Mouse (Mus musculus): ENCODE results near the gene Tmem44. TPM values are rescaled to one million over a fixed set of nuclear protein-coding genes. Genes with fewer than 3 reads are reported as not detected.

Gene Tmem44
- polyA plus RNA-seq, 2 experiments = 16.9 to 39.4 TPM

GRCm38 (mm10) chr16:30525756-30526155 lies 24.9 kb downstream of the Tmem44 start:
- TF ChIP-seq POLR2A (IDR thresholded peaks at IDR 0.05; ENCODE audit: borderline replicate concordance, extremely low read depth, insufficient read depth, insufficient read length) = no peak
- no peak overlapping the region for H3K27ac ChIP-seq (replicated peaks; ENCODE audit: low read depth, low read length)
- no peak overlapping the region for H3K4me3 ChIP-seq (replicated peaks; ENCODE audit: low read length)
- no peaks in the 10 kb centered on the region for H3K9me3 ChIP-seq (ENCODE audit: control insufficient read depth, low read length)
- no peak overlapping the region for H3K4me2 ChIP-seq (replicated peaks; ENCODE audit: low read depth, low read length, severe bottlenecking)
- H3K9ac ChIP-seq (ENCODE audit: low read depth, low read length, severe bottlenecking) = no peak overlapping the region
- peaks cover 3% of the 10 kb centered on the region; the same call in 1 of the 2 replicates for H3K36me3 ChIP-seq (ENCODE audit: control insufficient read depth, insufficient read depth, low read length)
- no peak for ATAC-seq (ENCODE audit: low FRiP score, low read depth)
- H3K27me3 ChIP-seq (ENCODE audit: control insufficient read depth, insufficient read depth, low read length) = no peaks in the 10 kb centered on the region
- no peak for DNase-seq (ENCODE audit: low spot score)
- WGBS = 77% methylated on average over 14 of the region's 14 CpGs
- no peaks in the 10 kb centered on the region for H3K4me1 ChIP-seq (ENCODE audit: control insufficient read depth, insufficient read depth, low read length)

DNA sequence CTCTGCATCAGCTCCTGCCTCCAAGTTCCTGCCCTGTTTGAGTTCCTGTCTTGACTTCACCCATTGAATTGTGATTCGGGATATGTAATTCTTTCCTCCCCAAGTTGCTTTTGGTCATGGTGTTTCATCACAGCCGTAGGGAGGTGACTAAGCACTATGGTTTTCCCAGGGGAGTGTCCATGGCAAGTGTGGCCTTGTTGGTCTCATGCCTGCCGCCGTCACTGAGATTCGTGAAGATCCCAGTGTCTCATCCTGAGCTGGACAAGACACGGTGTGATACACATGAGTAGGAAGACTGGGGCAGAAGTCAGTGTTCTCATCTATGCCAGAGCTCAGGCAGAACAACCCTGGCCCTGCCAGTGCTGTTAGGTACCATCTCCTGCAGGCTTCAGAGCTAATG lies 26.2 kb downstream of the Tmem44 start:
- Histone ChIP-seq H3K27me3 (ENCODE audit: control insufficient read depth, insufficient read depth, low read length) (no peaks in the 10 kb centered on the region), H3K4me3 (replicated peaks; ENCODE audit: low read length) (no peak overlapping the region), H3K9me3 (ENCODE audit: control insufficient read depth, low read length) (no peaks in the 10 kb centered on the region), H3K4me2 (replicated peaks; ENCODE audit: low read depth, low read length, severe bottlenecking) (no peak overlapping the region), H3K27ac (replicated peaks; ENCODE audit: low read depth, low read length) (no peak overlapping the region), H3K4me1 (ENCODE audit: control insufficient read depth, insufficient read depth, low read length) (no peaks in the 10 kb centered on the region), H3K36me3 (ENCODE audit: control insufficient read depth, insufficient read depth, low read length) (peaks cover 3% of the 10 kb centered on the region; the same call in 1 of the 2 replicates), H3K9ac (ENCODE audit: low read depth, low read length, severe bottlenecking) (no peak overlapping the region)
- whole genome bisulfite sequencing = 95% methylated on average over 6 of the region's 6 CpGs
- DNase-seq (ENCODE audit: low spot score) (no peak), ATAC-seq (ENCODE audit: low FRiP score, low read depth) (no peak)
- TF ChIP-seq POLR2A (IDR thresholded peaks at IDR 0.05; ENCODE audit: borderline replicate concordance, extremely low read depth, insufficient read depth, insufficient read length) = no peak

GRCm38 (mm10) chr16:30522253-30522940 lies 28.2 kb downstream of the Tmem44 start:
- Histone ChIP-seq H3K4me2 (replicated peaks; ENCODE audit: low read depth, low read length, severe bottlenecking) (no peak overlapping the region), H3K36me3 (ENCODE audit: control insufficient read depth, insufficient read depth, low read length) (no peaks in the 10 kb centered on the region), H3K4me1 (ENCODE audit: control insufficient read depth, insufficient read depth, low read length) (peaks cover 4% of the 10 kb centered on the region; the same call in 1 of the 2 replicates), H3K9me3 (ENCODE audit: control insufficient read depth, low read length) (no peaks in the 10 kb centered on the region), H3K27me3 (ENCODE audit: control insufficient read depth, insufficient read depth, low read length) (no peaks in the 10 kb centered on the region), H3K27ac (replicated peaks; ENCODE audit: low read depth, low read length) (no peak overlapping the region), H3K9ac (ENCODE audit: low read depth, low read length, severe bottlenecking) (no peak overlapping the region), H3K4me3 (replicated peaks; ENCODE audit: low read length) (no peak overlapping the region)
- 66% methylated on average over 10 of the region's 10 CpGs for WGBS
- DNase-seq (ENCODE audit: low spot score) (no peak), ATAC-seq (ENCODE audit: low FRiP score, low read depth) (no peak)
- no peak for TF ChIP-seq POLR2A (IDR thresholded peaks at IDR 0.05; ENCODE audit: borderline replicate concordance, extremely low read depth, insufficient read depth, insufficient read length)

DNA sequence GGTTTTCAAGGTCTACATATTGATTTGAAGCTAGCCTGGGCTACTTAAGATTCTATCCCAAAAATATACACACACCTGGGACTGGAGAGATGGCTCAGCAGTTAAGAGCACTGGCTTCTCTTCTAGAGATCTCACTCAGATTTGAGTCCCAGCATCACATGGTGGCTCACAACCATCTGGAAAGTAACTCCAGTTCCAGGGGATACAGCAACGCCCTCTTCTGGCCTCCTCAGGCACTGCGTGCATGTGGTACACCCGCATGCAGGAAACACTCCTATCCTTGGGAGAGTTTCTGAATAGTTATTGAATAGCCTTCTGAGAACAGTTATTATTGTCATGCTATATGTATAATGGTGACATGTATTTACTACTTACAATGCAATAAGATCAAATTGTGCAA lies 29.5 kb downstream of the Tmem44 start:
- TF ChIP-seq POLR2A (IDR thresholded peaks at IDR 0.05; ENCODE audit: borderline replicate concordance, extremely low read depth, insufficient read depth, insufficient read length) = no peak
- ATAC-seq (ENCODE audit: low FRiP score, low read depth) (no peak), DNase-seq (ENCODE audit: low spot score) (no peak)
- Histone ChIP-seq H3K27me3 (ENCODE audit: control insufficient read depth, insufficient read depth, low read length) (no peaks in the 10 kb centered on the region), H3K4me3 (replicated peaks; ENCODE audit: low read length) (no peak overlapping the region), H3K4me1 (ENCODE audit: control insufficient read depth, insufficient read depth, low read length) (peaks cover 4% of the 10 kb centered on the region; the same call in 1 of the 2 replicates), H3K27ac (replicated peaks; ENCODE audit: low read depth, low read length) (no peak overlapping the region), H3K9me3 (ENCODE audit: control insufficient read depth, low read length) (no peaks in the 10 kb centered on the region), H3K4me2 (replicated peaks; ENCODE audit: low read depth, low read length, severe bottlenecking) (no peak overlapping the region), H3K36me3 (ENCODE audit: control insufficient read depth, insufficient read depth, low read length) (no peaks in the 10 kb centered on the region; the same call in 1 of the 2 replicates), H3K9ac (ENCODE audit: low read depth, low read length, severe bottlenecking) (no peak overlapping the region)
- WGBS = 65% methylated on average over 3 of the region's 3 CpGs

DNA sequence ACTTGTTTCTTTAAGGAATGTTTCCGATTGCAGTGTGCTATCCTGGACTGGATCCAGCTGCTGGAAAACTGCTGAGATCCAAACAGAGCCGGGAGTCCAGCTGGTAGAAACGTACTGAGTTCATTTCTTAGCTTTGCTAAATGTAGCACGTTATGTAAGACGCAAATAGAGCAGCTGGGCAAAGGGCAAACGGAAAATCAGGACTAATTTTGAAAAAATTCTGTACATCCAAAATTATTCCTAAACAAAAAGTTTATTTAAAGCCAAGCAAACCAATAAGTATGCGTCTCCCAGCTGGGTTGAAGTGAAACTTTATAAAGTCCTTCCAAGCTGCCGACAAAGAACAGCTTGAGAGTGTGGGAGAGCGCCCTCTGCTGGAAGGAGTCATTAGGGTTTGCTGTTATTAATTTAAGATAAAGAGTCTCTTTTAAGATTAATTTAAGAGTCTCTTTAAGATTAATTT lies 30.2 kb downstream of the Tmem44 start:
- Histone ChIP-seq H3K27me3 (ENCODE audit: control insufficient read depth, insufficient read depth, low read length) (no peaks in the 10 kb centered on the region), H3K4me1 (ENCODE audit: control insufficient read depth, insufficient read depth, low read length) (peaks cover 4% of the 10 kb centered on the region; the same call in 1 of the 2 replicates), H3K4me2 (replicated peaks; ENCODE audit: low read depth, low read length, severe bottlenecking) (peak overlapping the region; percentile 41), H3K9me3 (ENCODE audit: control insufficient read depth, low read length) (no peaks in the 10 kb centered on the region), H3K36me3 (ENCODE audit: control insufficient read depth, insufficient read depth, low read length) (no peaks in the 10 kb centered on the region; the same call in 1 of the 2 replicates), H3K4me3 (replicated peaks; ENCODE audit: low read length) (peak overlapping the region; percentile 6; the same call in 1 of the 2 replicates), H3K27ac (replicated peaks; ENCODE audit: low read depth, low read length) (no peak overlapping the region; the same call in 1 of the 2 replicates), H3K9ac (ENCODE audit: low read depth, low read length, severe bottlenecking) (0 out of 2 replicates have a peak overlapping the region, but pooled peaks have one; percentile 12)
- ATAC-seq (ENCODE audit: low FRiP score, low read depth) (peak; percentile 51; the same call in 1 of the 2 replicates), DNase-seq (ENCODE audit: low spot score) (peak; percentile 82)
- 13% methylated on average over 9 of the region's 9 CpGs for WGBS
- TF ChIP-seq POLR2A (IDR thresholded peaks at IDR 0.05; ENCODE audit: borderline replicate concordance, extremely low read depth, insufficient read depth, insufficient read length) = no peak
